Mouse (Mus musculus) monocyte, adult 2 months (primary cell): ENCODE measurements around the gene Cpne2.

Experiments
- DNase-seq, 2 experiments: peaks; one replicate each; pipeline ENCODE4 v3.0.0; 2022; ENCODE audit warnings: low spot score in 2 of 2, low read depth in 1 of 2

Gene Cpne2

GRCm38 (mm10) chr8:94534612-94535011 lies 1.8 kb downstream of the Cpne2 start:
- DNase-seq: no peak

DNA sequence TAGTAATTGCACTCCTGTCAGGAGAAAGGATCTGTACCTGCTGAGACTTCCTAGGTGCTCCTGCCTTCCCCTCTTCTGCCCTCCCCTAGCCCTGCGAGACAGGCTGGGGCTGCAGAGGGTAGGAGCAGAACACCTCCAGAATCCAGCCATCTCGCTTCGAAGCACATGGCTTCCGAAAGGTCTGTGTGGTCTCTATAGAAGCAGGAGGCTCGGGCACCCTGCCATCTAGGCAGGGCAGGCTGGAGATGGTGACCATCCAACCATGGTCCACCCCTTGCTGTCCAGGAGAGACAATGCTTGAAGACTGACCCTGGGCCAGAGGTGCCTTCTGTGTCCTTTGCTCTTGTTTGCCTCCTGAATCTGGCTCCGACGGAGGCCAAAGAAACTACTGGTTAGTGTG lies 2.8 kb downstream of the Cpne2 start:
- DNase-seq: no peak

- no peak for DNase-seq
Measured at GRCm38 (mm10) chr8:94537456-94537855, 4.7 kb downstream of the Cpne2 start.

DNA sequence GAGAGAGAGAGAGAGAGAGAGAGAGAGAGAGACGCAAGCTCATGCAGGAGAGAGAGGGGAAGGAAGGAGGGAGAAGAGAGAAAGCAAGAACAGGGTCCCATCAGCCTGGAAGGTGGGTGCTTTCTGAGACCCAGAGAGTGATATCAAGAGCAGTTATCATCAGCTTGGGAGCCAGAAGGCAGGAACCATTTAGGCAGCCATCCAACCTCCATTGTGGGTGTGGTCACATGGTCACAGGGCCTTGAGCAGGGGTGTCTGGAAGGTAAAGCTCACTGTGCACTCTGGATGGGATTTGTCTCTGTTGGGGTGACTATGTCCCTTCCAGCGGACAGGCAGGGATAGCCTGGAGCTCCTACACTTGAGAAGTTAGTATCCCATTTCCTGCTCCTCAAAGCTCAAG lies 7.2 kb downstream of the Cpne2 start:
- DNase-seq: no peak

GRCm38 (mm10) chr8:94540889-94541795 lies 8.4 kb downstream of the Cpne2 start:
- no peak for DNase-seq

DNA sequence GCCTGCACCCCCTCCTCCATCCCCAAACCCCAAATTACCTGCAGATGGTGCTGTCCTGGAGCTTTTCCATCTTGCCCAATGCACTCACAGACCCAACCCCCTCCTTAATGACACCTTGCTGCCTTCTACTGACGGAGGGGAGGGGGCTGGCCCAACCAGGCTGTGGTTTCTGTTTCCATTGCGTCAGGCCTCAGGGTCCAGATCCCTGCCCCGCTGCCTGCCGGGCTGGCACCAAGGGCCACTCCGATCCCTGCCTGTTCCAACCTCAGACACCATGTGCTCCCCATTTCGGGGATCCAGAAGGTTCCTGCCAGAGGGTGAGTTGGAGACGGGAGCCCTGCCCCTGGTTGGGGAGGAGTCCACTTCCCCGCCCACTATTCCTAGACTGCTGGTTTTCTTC lies 11.2 kb downstream of the Cpne2 start:
- no peak for DNase-seq

DNA sequence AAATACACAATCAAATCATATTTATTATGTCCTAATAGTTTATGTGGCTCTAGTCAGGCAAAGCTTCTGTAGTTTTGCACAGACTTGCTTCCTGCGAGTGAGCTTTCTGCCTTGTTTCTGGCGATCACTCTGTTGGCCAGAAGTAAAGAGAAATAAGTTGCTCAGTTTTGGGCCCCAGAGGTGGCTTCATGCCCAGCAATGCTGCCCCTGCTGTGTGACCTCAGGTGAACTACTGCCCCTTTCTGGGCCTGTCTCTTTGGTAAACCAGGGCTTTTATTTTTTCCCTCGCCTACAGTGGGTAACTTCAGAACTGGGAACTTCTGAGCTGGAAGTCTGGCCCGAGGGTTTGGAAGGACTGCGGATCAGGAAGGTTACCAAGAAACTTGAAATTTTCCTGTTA lies 16.3 kb downstream of the Cpne2 start:
- no peak for DNase-seq

DNA sequence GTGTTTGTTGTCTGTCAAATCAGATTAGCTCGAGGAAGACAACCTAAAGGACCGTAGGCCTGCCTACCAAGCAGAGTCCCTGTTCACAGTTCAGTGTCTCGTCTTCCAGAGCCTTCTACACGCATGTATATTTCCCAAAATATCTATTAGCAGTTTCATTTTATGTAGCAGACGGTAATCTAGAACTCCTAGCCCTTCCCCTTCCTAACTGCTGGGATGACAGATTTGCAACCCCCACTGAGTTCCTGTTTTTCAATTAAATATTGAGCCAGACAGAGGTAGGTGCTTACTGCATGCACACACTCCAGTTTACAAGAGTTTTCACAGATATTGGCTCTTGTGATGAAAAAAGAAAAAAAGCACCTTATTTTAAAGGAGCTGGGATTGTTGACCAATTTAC lies 16.7 kb downstream of the Cpne2 start:
- no peak for DNase-seq

DNA sequence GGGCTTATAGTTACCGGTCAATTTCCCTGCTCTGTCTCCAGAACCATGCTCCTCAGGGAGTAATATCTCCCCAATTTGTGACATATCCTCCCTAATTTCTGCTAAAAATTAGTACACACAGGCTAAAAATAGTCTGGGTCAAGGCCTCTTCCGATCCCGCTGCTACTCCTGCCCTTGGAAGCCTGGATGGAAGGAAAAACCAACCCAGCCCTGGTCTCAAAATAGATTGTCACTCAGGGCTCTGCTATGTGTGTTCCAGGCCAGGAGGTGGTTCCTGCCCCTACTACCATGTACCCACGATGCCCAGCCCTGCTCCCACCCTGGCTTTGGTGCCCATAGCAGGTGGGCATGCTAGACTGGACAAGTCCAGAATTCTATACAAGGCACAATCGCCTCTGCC lies 17.2 kb downstream of the Cpne2 start:
- DNase-seq: no peak

GRCm38 (mm10) chr8:94551471-94552422 lies 19.0 kb downstream of the Cpne2 start:
- DNase-seq: peak; percentile 23 to 33

DNA sequence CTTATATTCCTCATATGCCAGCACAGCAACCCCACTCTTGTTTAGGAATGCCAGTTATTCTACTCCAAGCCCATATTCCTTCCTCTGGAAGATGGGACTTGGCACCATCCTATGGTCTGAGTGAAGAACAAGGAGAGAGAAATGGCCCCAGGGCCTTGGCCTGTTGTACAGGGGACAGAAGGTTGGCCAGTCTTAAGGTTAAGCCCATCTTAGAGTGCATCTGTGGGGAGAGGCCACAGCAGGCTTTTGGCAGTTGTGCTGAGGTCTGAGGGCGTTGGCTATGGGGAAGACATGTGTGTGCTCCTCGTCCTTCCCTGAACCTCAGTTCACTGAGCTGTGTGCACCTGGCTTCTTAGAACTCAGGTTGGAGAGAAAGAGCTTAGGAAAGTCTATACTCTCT lies 19.9 kb downstream of the Cpne2 start:
- DNase-seq: no peak

DNA sequence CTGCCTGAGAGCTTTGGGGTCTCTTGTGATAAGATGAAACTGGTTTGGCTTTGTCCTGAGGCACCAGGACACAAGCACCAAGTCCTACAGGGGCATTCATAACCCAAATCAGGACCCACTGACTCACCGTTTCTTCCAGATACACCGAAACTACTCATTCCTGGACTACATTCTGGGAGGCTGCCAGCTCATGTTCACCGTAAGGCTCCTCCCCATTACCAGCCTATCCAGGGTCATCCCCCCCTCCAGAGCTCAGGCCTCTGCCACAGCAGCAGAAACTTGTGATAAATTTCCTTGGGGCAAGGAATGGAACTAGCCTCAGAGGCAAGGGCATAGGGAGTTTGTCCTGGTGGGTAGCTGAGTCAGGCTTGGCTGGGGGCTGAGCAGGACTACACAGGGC lies 24.5 kb downstream of the Cpne2 start:
- DNase-seq: no peak

GRCm38 (mm10) chr8:94561256-94561655 lies 28.5 kb downstream of the Cpne2 start:
- DNase-seq: no peak

DNA sequence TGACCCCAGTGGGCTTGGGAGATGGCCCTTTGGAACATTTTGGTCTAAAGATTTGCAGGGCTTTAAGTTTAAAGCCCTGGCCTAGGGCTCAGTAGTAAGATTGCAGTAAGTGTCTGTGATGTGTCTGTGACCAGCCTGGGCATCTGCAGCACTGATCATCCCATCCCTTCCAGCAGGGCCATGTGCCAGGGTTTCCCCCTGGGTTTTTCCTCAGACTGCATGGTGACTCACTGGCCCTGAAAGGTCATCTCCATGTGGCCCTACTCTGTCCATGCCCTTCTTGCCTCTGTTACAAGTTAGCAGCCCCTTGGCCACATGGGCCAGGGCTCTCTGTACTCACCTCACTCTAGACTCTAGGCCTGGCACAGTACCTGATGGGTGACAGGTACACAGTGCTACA lies 31.6 kb downstream of the Cpne2 start:
- DNase-seq: no peak

GRCm38 (mm10) chr8:94566033-94566432 lies 33.2 kb downstream of the Cpne2 start:
- no peak for DNase-seq

DNA sequence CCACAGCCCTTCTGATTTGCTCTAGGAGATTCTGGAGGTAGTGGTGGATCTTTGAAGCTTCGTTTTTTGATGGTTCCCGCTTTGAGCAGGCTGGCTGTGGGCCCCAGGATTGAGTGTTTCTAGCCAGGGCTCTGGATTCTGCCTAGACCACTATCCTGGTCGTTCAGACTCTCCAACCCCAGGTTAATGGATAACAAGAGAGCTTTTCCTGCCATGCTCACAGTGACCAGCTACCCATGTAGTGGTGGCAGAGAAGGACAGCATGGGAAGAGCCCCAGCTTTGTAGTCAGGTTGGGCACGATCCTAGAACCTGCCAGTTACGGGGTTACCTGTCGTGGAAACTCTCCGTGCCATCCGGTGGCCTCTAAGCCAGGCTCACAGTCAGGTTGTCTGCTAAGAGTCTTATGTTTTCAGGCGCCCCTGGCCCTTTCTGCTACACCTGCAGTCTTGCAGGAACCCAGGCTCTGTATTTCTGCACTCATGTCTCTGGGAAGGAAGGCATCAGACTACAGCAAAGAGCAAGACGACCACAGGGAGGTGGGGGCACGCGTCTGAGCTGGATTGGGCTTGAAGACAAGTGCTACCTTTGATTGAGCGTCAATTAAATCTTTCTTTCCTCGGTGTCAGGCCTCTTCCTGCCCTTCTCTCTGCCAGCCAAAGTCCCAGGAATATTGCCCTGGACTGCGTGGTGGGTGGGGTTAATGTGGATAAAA lies 33.8 kb downstream of the Cpne2 start:
- DNase-seq: no peak

- DNase-seq: no peak
Measured at GRCm38 (mm10) chr8:94567159-94567849, 34.5 kb downstream of the Cpne2 start.

GRCm38 (mm10) chr8:94568098-94568497 lies 35.3 kb downstream of the Cpne2 start:
- DNase-seq: no peak

DNA sequence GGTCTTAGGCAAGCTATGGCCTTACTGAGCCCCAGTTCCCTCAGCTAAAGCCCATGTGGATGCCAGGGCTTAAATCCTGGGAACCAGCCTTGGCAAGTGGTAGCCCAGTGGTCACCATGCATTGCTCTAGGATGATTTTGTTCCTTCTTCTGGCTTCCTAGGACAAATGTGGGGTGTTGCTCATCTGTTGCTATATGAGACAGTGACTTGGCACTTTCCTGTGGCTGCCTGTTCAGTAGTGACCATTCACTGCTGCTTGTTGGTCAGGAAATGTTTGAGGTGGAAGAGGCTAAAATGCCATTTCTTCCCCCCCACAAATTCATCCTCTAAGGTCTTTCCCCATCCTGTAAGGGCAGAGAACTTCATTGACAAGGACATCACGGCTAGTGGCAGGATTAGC lies 36.6 kb downstream of the Cpne2 start:
- no peak for DNase-seq

DNA sequence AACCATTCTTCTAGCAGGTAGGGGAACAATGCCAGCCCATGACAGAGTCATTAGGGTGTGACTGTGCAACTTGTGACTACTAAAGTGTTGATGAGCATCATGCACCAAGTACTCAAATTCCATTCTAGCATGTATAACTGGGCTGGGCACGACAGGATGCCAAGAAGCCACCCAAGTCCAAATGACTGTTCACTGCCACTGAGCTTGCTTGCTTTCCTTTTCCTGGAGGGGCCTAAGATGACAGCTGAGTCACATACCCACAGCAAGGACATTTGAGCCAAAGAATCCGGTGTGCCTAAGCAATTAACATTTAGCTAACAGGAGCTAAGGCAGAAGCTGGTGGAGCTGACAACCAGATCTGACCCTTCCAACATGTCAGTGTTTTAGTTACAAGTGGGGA lies 39.1 kb downstream of the Cpne2 start:
- no peak for DNase-seq
